Mouse (Mus musculus): Measurements from ENCODE around the gene Rabac1. TPM values are rescaled to one million over a fixed set of nuclear protein-coding genes. Genes with fewer than 3 reads are reported as not detected.

The Rabac1 gene
- polyA plus RNA-seq, 1 experiment from 2014 or later = 293 TPM

GRCm38 (mm10) chr7:25003820-25004388, 31.4 kb upstream of the Rabac1 start:
- ATAC-seq (ENCODE audit: low FRiP score, low TSS enrichment) = no peak
- H3K27me3 ChIP-seq (ENCODE audit: control insufficient read depth, insufficient read depth, low read length) = peaks cover under 1% of the 10 kb centered on the region; the same call in 1 of the 2 replicates
- TF ChIP-seq EP300 (optimal IDR thresholded peaks at IDR 0.05) (no peak), CTCF (IDR thresholded peaks at IDR 0.05; ENCODE audit: low read depth) (no peak)

GRCm38 (mm10) chr7:25003291-25003690, 30.7 kb upstream of the Rabac1 start:
- ATAC-seq (ENCODE audit: low FRiP score, low TSS enrichment) (no peak), DNase-seq (ENCODE audit: low spot score) (no peak)
- Histone ChIP-seq H3K4me3 (ENCODE audit: low read depth, low read length) (no peak overlapping the region), H3K27me3 (ENCODE audit: control insufficient read depth, insufficient read depth, low read length) (no peaks in the 10 kb centered on the region), H3K9me3 (ENCODE audit: control insufficient read depth, low read length) (no peaks in the 10 kb centered on the region), H3K4me1 (replicated peaks; ENCODE audit: control insufficient read depth, insufficient read depth) (no peaks in the 10 kb centered on the region), H3K36me3 (ENCODE audit: control insufficient read depth, insufficient read depth, low read length) (no peaks in the 10 kb centered on the region), H3K27ac (replicated peaks) (no peak overlapping the region), H3K4me2 (replicated peaks; ENCODE audit: low read depth) (no peak overlapping the region), H3K9ac (ENCODE audit: low read length) (no peak overlapping the region)
- TF ChIP-seq EP300 (optimal IDR thresholded peaks at IDR 0.05) = no peak
- TF ChIP-seq CTCF (IDR thresholded peaks at IDR 0.05; ENCODE audit: low read depth) = no peak
- WGBS = 45% methylated on average over 11 of the region's 11 CpGs

More at GRCm38 (mm10) chr7:25003820-25004388, 31.4 kb upstream of the Rabac1 start:
- H3K9me3 ChIP-seq (ENCODE audit: control insufficient read depth, low read length) = no peaks in the 10 kb centered on the region
- 86% methylated on average over 8 of the region's 8 CpGs for WGBS
- H3K36me3 ChIP-seq (ENCODE audit: control insufficient read depth, insufficient read depth, low read length) = no peaks in the 10 kb centered on the region
- H3K27ac ChIP-seq (replicated peaks) = no peak overlapping the region
- H3K4me2 ChIP-seq (replicated peaks; ENCODE audit: low read depth) = no peak overlapping the region
- DNase-seq (ENCODE audit: low spot score) = no peak
- no peak overlapping the region for H3K9ac ChIP-seq (ENCODE audit: low read length)
- H3K4me1 ChIP-seq (replicated peaks; ENCODE audit: control insufficient read depth, insufficient read depth) = no peaks in the 10 kb centered on the region
- no peak overlapping the region for H3K4me3 ChIP-seq (ENCODE audit: low read depth, low read length)

GRCm38 (mm10) chr7:25000711-25001110, 28.2 kb upstream of the Rabac1 start:
- H3K9ac ChIP-seq (ENCODE audit: low read length) = no peak overlapping the region
- no peaks in the 10 kb centered on the region for H3K9me3 ChIP-seq (ENCODE audit: control insufficient read depth, low read length)
- H3K4me3 ChIP-seq (ENCODE audit: low read depth, low read length) = no peak overlapping the region
- no peaks in the 10 kb centered on the region for H3K4me1 ChIP-seq (replicated peaks; ENCODE audit: control insufficient read depth, insufficient read depth)
- H3K27me3 ChIP-seq (ENCODE audit: control insufficient read depth, insufficient read depth, low read length) = no peaks in the 10 kb centered on the region
- 63% methylated on average over 12 of the region's 12 CpGs for WGBS
- no peak overlapping the region for H3K4me2 ChIP-seq (replicated peaks; ENCODE audit: low read depth)
- H3K27ac ChIP-seq (replicated peaks) = no peak overlapping the region
- no peak for ATAC-seq (ENCODE audit: low FRiP score, low TSS enrichment)
- TF ChIP-seq CTCF (IDR thresholded peaks at IDR 0.05; ENCODE audit: low read depth) (no peak), EP300 (optimal IDR thresholded peaks at IDR 0.05) (no peak)
- no peak for DNase-seq (ENCODE audit: low spot score)
- no peaks in the 10 kb centered on the region for H3K36me3 ChIP-seq (ENCODE audit: control insufficient read depth, insufficient read depth, low read length)

- Histone ChIP-seq H3K27ac (replicated peaks) (no peak overlapping the region), H3K4me3 (ENCODE audit: low read depth, low read length) (no peak overlapping the region), H3K27me3 (ENCODE audit: control insufficient read depth, insufficient read depth, low read length) (no peaks in the 10 kb centered on the region), H3K36me3 (ENCODE audit: control insufficient read depth, insufficient read depth, low read length) (no peaks in the 10 kb centered on the region), H3K9ac (ENCODE audit: low read length) (no peak overlapping the region), H3K4me1 (replicated peaks; ENCODE audit: control insufficient read depth, insufficient read depth) (no peaks in the 10 kb centered on the region), H3K9me3 (ENCODE audit: control insufficient read depth, low read length) (no peaks in the 10 kb centered on the region), H3K4me2 (replicated peaks; ENCODE audit: low read depth) (no peak overlapping the region)
- no peak for ATAC-seq (ENCODE audit: low FRiP score, low TSS enrichment)
- no peak for TF ChIP-seq CTCF (IDR thresholded peaks at IDR 0.05; ENCODE audit: low read depth)
- DNase-seq (ENCODE audit: low spot score) = no peak
- WGBS = 61% methylated on average over 7 of the region's 7 CpGs
Measured at GRCm38 (mm10) chr7:25000211-25000610, 27.7 kb upstream of the Rabac1 start.

- TF ChIP-seq EP300 (optimal IDR thresholded peaks at IDR 0.05) = no peak
- no peak for TF ChIP-seq CTCF (IDR thresholded peaks at IDR 0.05; ENCODE audit: low read depth)
- no peak overlapping the region for H3K4me2 ChIP-seq (replicated peaks; ENCODE audit: low read depth)
- WGBS = 55% methylated on average over 6 of the region's 6 CpGs
- no peak overlapping the region for H3K9ac ChIP-seq (ENCODE audit: low read length)
- no peaks in the 10 kb centered on the region for H3K27me3 ChIP-seq (ENCODE audit: control insufficient read depth, insufficient read depth, low read length)
- DNase-seq (ENCODE audit: low spot score) = no peak
- H3K9me3 ChIP-seq (ENCODE audit: control insufficient read depth, low read length) = no peaks in the 10 kb centered on the region
- H3K4me1 ChIP-seq (replicated peaks; ENCODE audit: control insufficient read depth, insufficient read depth) = no peaks in the 10 kb centered on the region
- no peaks in the 10 kb centered on the region for H3K36me3 ChIP-seq (ENCODE audit: control insufficient read depth, insufficient read depth, low read length)
- ATAC-seq (ENCODE audit: low FRiP score, low TSS enrichment) = no peak
- no peak overlapping the region for H3K4me3 ChIP-seq (ENCODE audit: low read depth, low read length)
- H3K27ac ChIP-seq (replicated peaks) = no peak overlapping the region
Measured at GRCm38 (mm10) chr7:24993081-24993480, 20.5 kb upstream of the Rabac1 start.

- no peaks in the 10 kb centered on the region for H3K36me3 ChIP-seq (ENCODE audit: control insufficient read depth, insufficient read depth, low read length)
- no peak overlapping the region for H3K27ac ChIP-seq (replicated peaks)
- WGBS = 84% methylated on average over 8 of the region's 8 CpGs
- no peak for ATAC-seq (ENCODE audit: low FRiP score, low TSS enrichment)
- DNase-seq (ENCODE audit: low spot score) = no peak
- H3K4me1 ChIP-seq (replicated peaks; ENCODE audit: control insufficient read depth, insufficient read depth) = no peaks in the 10 kb centered on the region
- H3K9ac ChIP-seq (ENCODE audit: low read length) = no peak overlapping the region
- H3K27me3 ChIP-seq (ENCODE audit: control insufficient read depth, insufficient read depth, low read length) = no peaks in the 10 kb centered on the region
- no peaks in the 10 kb centered on the region for H3K9me3 ChIP-seq (ENCODE audit: control insufficient read depth, low read length)
- no peak overlapping the region for H3K4me2 ChIP-seq (replicated peaks; ENCODE audit: low read depth)
- H3K4me3 ChIP-seq (ENCODE audit: low read depth, low read length) = no peak overlapping the region
- TF ChIP-seq EP300 (optimal IDR thresholded peaks at IDR 0.05) = no peak
- TF ChIP-seq CTCF (IDR thresholded peaks at IDR 0.05; ENCODE audit: low read depth) = no peak
Measured at GRCm38 (mm10) chr7:24990478-24990877, 17.9 kb upstream of the Rabac1 start.
